In genomic region chr7:113153386-113153785, GRCm38 (mm10) we compare ENCODE assay signal across 29 mouse cellular contexts.
"Had no signal": no experiment of that assay in that cellular context is flagged by ENCODE, and none has a peak within 500 bp of the region (broad histone marks: within the 10 kb centered on the region; RNA-seq: fewer than 3 reads in every experiment).

No protein-coding gene starts in this region.

- H3K4me3 ChIP-seq: gastrocnemius, adult 2 months; heart, embryonic 10.5 days; heart, embryonic 12.5 days; hindbrain, embryonic 10.5 days; hindbrain, embryonic 12.5 days; intestine, embryonic 15.5 days; limb, embryonic 10.5 days; limb, embryonic 12.5 days; liver, embryonic 13.5 days; liver, embryonic 15.5 days had no signal

- H3K27me3 ChIP-seq: heart, embryonic 12.5 days; hindbrain, embryonic 12.5 days; intestine, embryonic 15.5 days; limb, embryonic 12.5 days had no signal

- DNase-seq: gastrocnemius, adult 2 months; gastrocnemius, postnatal 10 days; gastrocnemius, postnatal 25 days; heart, adult 18-20 months; heart, postnatal 10 days; heart, postnatal 4 days; kidney, adult 18-20 months; kidney, adult 8-10 months; kidney, postnatal 14 days; kidney, postnatal 36 days; layer of hippocampus, adult 9-11 months; layer of hippocampus, postnatal 36 days; liver; liver, embryonic 13.5 days; liver, postnatal 0 days had no signal

- H3K36me3 ChIP-seq: heart, embryonic 10.5 days; heart, embryonic 12.5 days; hindbrain, embryonic 10.5 days; hindbrain, embryonic 12.5 days; intestine, embryonic 15.5 days; limb, embryonic 10.5 days; limb, embryonic 12.5 days; liver, embryonic 13.5 days; liver, embryonic 15.5 days had no signal

- H3K27ac ChIP-seq: gastrocnemius, adult 2 months; heart, embryonic 10.5 days; hindbrain, embryonic 10.5 days; hindbrain, embryonic 12.5 days; hindbrain, embryonic 14.5 days; intestine, embryonic 15.5 days; kidney, postnatal 0 days; limb, embryonic 10.5 days; limb, embryonic 12.5 days; liver, embryonic 13.5 days; liver, embryonic 15.5 days had no signal

- H3K4me1 ChIP-seq: liver, embryonic 13.5 days; liver, embryonic 15.5 days had no signal

- ATAC-seq: hindbrain, embryonic 16.5 days; inflammation-experienced regulatory T-cells, adult 6 months; intestine, embryonic 15.5 days; intestine, postnatal 0 days; liver, postnatal 0 days had no signal

- H3K9ac ChIP-seq: heart, embryonic 12.5 days; hindbrain, embryonic 12.5 days; hindbrain, embryonic 14.5 days; intestine, embryonic 15.5 days; limb, embryonic 12.5 days; liver, embryonic 13.5 days; liver, embryonic 15.5 days; liver, postnatal 0 days had no signal

- H3K9me3 ChIP-seq: heart, embryonic 10.5 days; heart, embryonic 12.5 days; hindbrain, embryonic 10.5 days; hindbrain, embryonic 12.5 days; intestine, embryonic 15.5 days; limb, embryonic 10.5 days; limb, embryonic 12.5 days; liver, embryonic 13.5 days; liver, embryonic 15.5 days had no signal

- H3K4me2 ChIP-seq: heart, embryonic 12.5 days; hindbrain, embryonic 12.5 days; hindbrain, embryonic 14.5 days; intestine, embryonic 15.5 days; limb, embryonic 12.5 days; liver, embryonic 11.5 days; liver, embryonic 13.5 days; liver, embryonic 15.5 days had no signal
